ENCODE assay signal across 30 mouse cellular contexts in the genomic region with DNA sequence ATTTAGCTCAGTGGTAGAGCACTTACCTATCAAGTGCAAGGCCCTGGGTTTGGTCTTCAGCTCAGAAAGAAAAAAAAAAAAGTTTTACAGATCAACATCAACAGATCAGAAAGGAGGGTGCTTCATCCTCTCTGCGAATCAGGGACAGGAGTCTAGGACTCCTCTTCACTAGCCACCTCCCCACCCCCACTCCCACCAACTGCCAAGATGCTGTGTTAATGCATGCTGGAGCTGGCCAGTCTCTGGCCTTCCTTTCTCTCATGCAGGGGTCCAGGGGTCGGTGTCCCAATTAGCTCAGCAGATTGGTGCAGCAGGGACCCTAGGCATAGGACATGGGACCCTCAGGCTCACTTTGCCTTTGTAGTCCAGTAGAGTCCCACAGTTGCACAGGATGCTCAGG. TPM values are rescaled to one million over a fixed set of nuclear protein-coding genes. Genes with fewer than 3 reads are reported as not detected.
DNase-seq lines count a peak whose midpoint lies in the region; ATAC-seq and TF ChIP-seq lines count a peak whose summit lies in the region.
"Had no signal": no experiment of that assay in that cellular context is flagged by ENCODE, and none has a peak within 500 bp of the region (broad histone marks: within the 10 kb centered on the region; RNA-seq: fewer than 3 reads in every experiment).

No protein-coding gene starts in this region.

- 80% methylated on average over 2 of the region's 2 CpGs for WGBS in forebrain, embryonic 12.5 days
- 95% methylated on average over 2 of the region's 2 CpGs for WGBS in forebrain, embryonic 13.5 days
- 79% methylated on average over 2 of the region's 2 CpGs for WGBS in hindbrain, embryonic 10.5 days
- WGBS in hindbrain, postnatal 0 days, result 92% methylated on average over 2 of the region's 2 CpGs
- WGBS in embryonic facial prominence, embryonic 13.5 days, result 72% methylated on average over 2 of the region's 2 CpGs

- no peak for TF ChIP-seq CTCF in hindbrain, postnatal 0 days (IDR thresholded peaks at IDR 0.05; ENCODE audit: low read depth)
- no peak for TF ChIP-seq CTCF in E14TG2a.4 (conservative IDR thresholded peaks at IDR 0.05; ENCODE audit: low read length)

- no peak overlapping the region for H3K4me2 ChIP-seq in forebrain, embryonic 12.5 days
- no peak overlapping the region for H3K4me2 ChIP-seq in forebrain, embryonic 13.5 days
- H3K4me2 ChIP-seq in hindbrain, postnatal 0 days (ENCODE audit: low read depth, low read length), result no peak overlapping the region
- no peak overlapping the region for H3K4me2 ChIP-seq in embryonic facial prominence, embryonic 13.5 days
- H3K4me2 ChIP-seq: hindbrain, embryonic 14.5 days had no signal

- H3K9me3 ChIP-seq in forebrain, embryonic 12.5 days, result no peaks in the 10 kb centered on the region
- no peaks in the 10 kb centered on the region for H3K9me3 ChIP-seq in forebrain, embryonic 13.5 days (replicated peaks)
- H3K9me3 ChIP-seq in hindbrain, embryonic 10.5 days, result no peaks in the 10 kb centered on the region
- no peaks in the 10 kb centered on the region for H3K9me3 ChIP-seq in hindbrain, postnatal 0 days (ENCODE audit: low read length)
- H3K9me3 ChIP-seq in E14TG2a.4 (ENCODE audit: low read length), result no peaks in the 10 kb centered on the region
- no peaks in the 10 kb centered on the region for H3K9me3 ChIP-seq in embryonic facial prominence, embryonic 13.5 days
- H3K9me3 ChIP-seq: neural tube, embryonic 13.5 days had no signal

- no peaks in the 10 kb centered on the region for H3K27me3 ChIP-seq in forebrain, embryonic 12.5 days
- H3K27me3 ChIP-seq in forebrain, embryonic 13.5 days, result no peaks in the 10 kb centered on the region
- no peaks in the 10 kb centered on the region for H3K27me3 ChIP-seq in hindbrain, embryonic 10.5 days (ENCODE audit: insufficient read depth, poor library complexity, severe bottlenecking)
- H3K27me3 ChIP-seq in hindbrain, postnatal 0 days (ENCODE audit: insufficient read depth, low read length), result no peaks in the 10 kb centered on the region
- H3K27me3 ChIP-seq in E14TG2a.4 (ENCODE audit: insufficient read depth, low read length), result no peaks in the 10 kb centered on the region
- no peaks in the 10 kb centered on the region for H3K27me3 ChIP-seq in embryonic facial prominence, embryonic 13.5 days
- H3K27me3 ChIP-seq: CH12.LX; neural tube, embryonic 13.5 days had no signal

- H3K4me3 ChIP-seq in forebrain, embryonic 12.5 days (replicated peaks), result no peak overlapping the region
- no peak overlapping the region for H3K4me3 ChIP-seq in forebrain, embryonic 13.5 days
- H3K4me3 ChIP-seq in hindbrain, embryonic 10.5 days, result no peak overlapping the region
- H3K4me3 ChIP-seq in hindbrain, postnatal 0 days (ENCODE audit: low read length), result no peak overlapping the region
- peak overlapping the region; percentile 67; the same call in 1 of the 2 replicates for H3K4me3 ChIP-seq in E14TG2a.4 (replicated peaks; ENCODE audit: low read length)
- H3K4me3 ChIP-seq in embryonic facial prominence, embryonic 13.5 days, result no peak overlapping the region
- H3K4me3 ChIP-seq: heart, adult 2 months; neural tube, embryonic 13.5 days had no signal

- peaks cover 21% of the 10 kb centered on the region for H3K36me3 ChIP-seq in forebrain, embryonic 12.5 days (replicated peaks)
- H3K36me3 ChIP-seq in forebrain, embryonic 13.5 days (ENCODE audit: poor library complexity, severe bottlenecking), result peaks cover 17% of the 10 kb centered on the region
- peaks cover 28% of the 10 kb centered on the region for H3K36me3 ChIP-seq in hindbrain, embryonic 10.5 days
- peaks cover 9% of the 10 kb centered on the region; the same call in 1 of the 2 replicates for H3K36me3 ChIP-seq in hindbrain, postnatal 0 days (ENCODE audit: insufficient read depth, low read length)
- peaks cover 23% of the 10 kb centered on the region for H3K36me3 ChIP-seq in E14TG2a.4 (ENCODE audit: insufficient read depth, low read length)
- H3K36me3 ChIP-seq in embryonic facial prominence, embryonic 13.5 days, result peaks cover 31% of the 10 kb centered on the region

- ATAC-seq in forebrain, embryonic 12.5 days (ENCODE audit: low FRiP score), result no peak
- ATAC-seq in forebrain, embryonic 13.5 days, result no peak
- ATAC-seq in hindbrain, postnatal 0 days, result no peak
- ATAC-seq in embryonic facial prominence, embryonic 13.5 days (ENCODE audit: insufficient number of reproducible peaks, insufficient read depth, low FRiP score, low TSS enrichment, low read depth), result 0 out of 2 replicates have a peak, but pooled peaks have one; percentile 18

- H3K4me1 ChIP-seq in forebrain, embryonic 12.5 days, result peaks cover 24% of the 10 kb centered on the region
- peaks cover 22% of the 10 kb centered on the region for H3K4me1 ChIP-seq in forebrain, embryonic 13.5 days
- peaks cover 44% of the 10 kb centered on the region for H3K4me1 ChIP-seq in hindbrain, embryonic 10.5 days (replicated peaks)
- peaks cover 6% of the 10 kb centered on the region; the same call in 1 of the 2 replicates for H3K4me1 ChIP-seq in hindbrain, postnatal 0 days (ENCODE audit: insufficient read depth, low read length)
- peaks cover 62% of the 10 kb centered on the region for H3K4me1 ChIP-seq in E14TG2a.4 (replicated peaks; ENCODE audit: low read depth, low read length)
- peaks cover 14% of the 10 kb centered on the region for H3K4me1 ChIP-seq in embryonic facial prominence, embryonic 13.5 days

- no peak for DNase-seq in hindbrain, embryonic 10.5 days (ENCODE audit: low spot score)
- DNase-seq in hindbrain, postnatal 0 days (ENCODE audit: low spot score), result no peak
- DNase-seq in neural tube, embryonic 10.5 days (ENCODE audit: extremely low spot score, low spot score), result no peak
- DNase-seq: adrenal gland, adult 2 months; B cell, adult 2 months; cerebellum, adult 11 months; gastrocnemius, postnatal 36 days; heart, adult 2 months; heart, postnatal 14 days; kidney, adult 2 months; lung, postnatal 4 days; retina, postnatal 1 day; right cerebral cortex, postnatal 25 days; spleen, adult 18-20 months had no signal

- H3K9ac ChIP-seq in forebrain, embryonic 12.5 days, result no peak overlapping the region
- no peak overlapping the region for H3K9ac ChIP-seq in forebrain, embryonic 13.5 days
- no peak overlapping the region for H3K9ac ChIP-seq in hindbrain, postnatal 0 days (replicated peaks; ENCODE audit: low read length)
- no peak overlapping the region for H3K9ac ChIP-seq in embryonic facial prominence, embryonic 13.5 days

- H3K27ac ChIP-seq in forebrain, embryonic 12.5 days, result peak overlapping the region; percentile 80
- H3K27ac ChIP-seq in forebrain, embryonic 13.5 days, result no peak overlapping the region
- peak overlapping the region; percentile 88 for H3K27ac ChIP-seq in hindbrain, embryonic 10.5 days
- H3K27ac ChIP-seq in hindbrain, postnatal 0 days, result no peak overlapping the region
- H3K27ac ChIP-seq in embryonic facial prominence, embryonic 13.5 days, result no peak overlapping the region
- H3K27ac ChIP-seq: heart, adult 2 months; kidney, postnatal 0 days had no signal

RNA-seq across cellular contexts. Expression of a gene that starts 12.4 kb away (rescaled TPM):
- polyA plus RNA-seq in forebrain, embryonic 12.5 days (2016; fragmentation: Nextera tagmentation; extraction: Ambion mirVana), result 42.0 and 42.5 TPM in 2 replicates
- 44.0 and 45.5 TPM in 2 replicates for polyA plus RNA-seq in forebrain, embryonic 13.5 days (2015; fragmentation: Nextera tagmentation; extraction: Ambion mirVana)
- polyA plus RNA-seq in hindbrain, embryonic 10.5 days (2016; fragmentation: Nextera tagmentation; extraction: Ambion mirVana), result 55.5 and 57.8 TPM in 2 replicates
- 44.0 and 52.4 TPM in 2 replicates for total RNA-seq in hindbrain, postnatal 0 days (2014; rRNA removed)
- polyA plus RNA-seq in hindbrain, postnatal 0 days (2015; fragmentation: Nextera tagmentation; extraction: Ambion mirVana), result 28.4 and 31.9 TPM in 2 replicates
- 38.3 and 42.3 TPM in 2 replicates for polyA plus RNA-seq in embryonic facial prominence, embryonic 13.5 days (2015; fragmentation: Nextera tagmentation; extraction: Ambion mirVana)

RNA-seq across cellular contexts. Expression of a gene that starts 13.0 kb away (rescaled TPM):
- polyA plus RNA-seq in forebrain, embryonic 12.5 days (2016; fragmentation: Nextera tagmentation; extraction: Ambion mirVana), result 0.20 and 0.36 TPM in 2 replicates
- 0.18 and 0.19 TPM in 2 replicates for polyA plus RNA-seq in forebrain, embryonic 13.5 days (2015; fragmentation: Nextera tagmentation; extraction: Ambion mirVana)
- polyA plus RNA-seq in hindbrain, embryonic 10.5 days (2016; fragmentation: Nextera tagmentation; extraction: Ambion mirVana), result 0.17 and 0.29 TPM in 2 replicates
- total RNA-seq in hindbrain, postnatal 0 days (2014; rRNA removed), result 0.26 and 4.4 TPM in 2 replicates
- not detected in 2 replicates for polyA plus RNA-seq in hindbrain, postnatal 0 days (2015; fragmentation: Nextera tagmentation; extraction: Ambion mirVana)
- polyA plus RNA-seq in embryonic facial prominence, embryonic 13.5 days (2015; fragmentation: Nextera tagmentation; extraction: Ambion mirVana), result 0.89 and 1.1 TPM in 2 replicates
- total RNA-seq: CH12.LX; common myeloid progenitor, adult 5-6 weeks; MEL had no signal
- polyA plus RNA-seq: hindbrain, embryonic 14.5 days; intestine, embryonic 14.5 days; testis, adult 2 months had no signal

RNA-seq across cellular contexts. Expression of a gene that starts 15.7 kb away (rescaled TPM):
- polyA plus RNA-seq in forebrain, embryonic 12.5 days (2016; fragmentation: Nextera tagmentation; extraction: Ambion mirVana), result 0.17 TPM in 1 of 2 replicates, not detected in the other
- 0.35 TPM in 1 of 2 replicates, not detected in the other for polyA plus RNA-seq in forebrain, embryonic 13.5 days (2015; fragmentation: Nextera tagmentation; extraction: Ambion mirVana)
- 0.65 and 1.2 TPM in 2 replicates for polyA plus RNA-seq in hindbrain, embryonic 10.5 days (2016; fragmentation: Nextera tagmentation; extraction: Ambion mirVana)
- total RNA-seq in hindbrain, postnatal 0 days (2014; rRNA removed), result 1.2 and 5.4 TPM in 2 replicates
- 5.4 and 5.5 TPM in 2 replicates for polyA plus RNA-seq in hindbrain, postnatal 0 days (2015; fragmentation: Nextera tagmentation; extraction: Ambion mirVana)
- polyA plus RNA-seq in embryonic facial prominence, embryonic 13.5 days (2015; fragmentation: Nextera tagmentation; extraction: Ambion mirVana), result 0.45 and 1.3 TPM in 2 replicates
- total RNA-seq: CH12.LX; common myeloid progenitor, adult 5-6 weeks; layer of hippocampus, postnatal 10 days; liver, adult 2 months; MEL had no signal
- polyA plus RNA-seq: intestine, embryonic 14.5 days; kidney, adult 2 months; large intestine, adult 2 months; liver, adult 2 months; urinary bladder, adult 2 months had no signal

RNA-seq across cellular contexts. Expression of a gene that starts 22.4 kb away (rescaled TPM):
- polyA plus RNA-seq in forebrain, embryonic 12.5 days (2016; fragmentation: Nextera tagmentation; extraction: Ambion mirVana), result 3.0 and 3.1 TPM in 2 replicates
- polyA plus RNA-seq in forebrain, embryonic 13.5 days (2015; fragmentation: Nextera tagmentation; extraction: Ambion mirVana), result 14.6 and 20.0 TPM in 2 replicates
- polyA plus RNA-seq in hindbrain, embryonic 10.5 days (2016; fragmentation: Nextera tagmentation; extraction: Ambion mirVana), result 1.0 and 1.3 TPM in 2 replicates
- total RNA-seq in hindbrain, postnatal 0 days (2014; rRNA removed), result 1.3 and 3.5 TPM in 2 replicates
- polyA plus RNA-seq in hindbrain, postnatal 0 days (2015; fragmentation: Nextera tagmentation; extraction: Ambion mirVana), result 18.0 and 19.1 TPM in 2 replicates
- 1.2 and 2.0 TPM in 2 replicates for polyA plus RNA-seq in embryonic facial prominence, embryonic 13.5 days (2015; fragmentation: Nextera tagmentation; extraction: Ambion mirVana)
- total RNA-seq: common myeloid progenitor, adult 5-6 weeks; gastrocnemius, postnatal 36 days had no signal

RNA-seq across cellular contexts. Expression of a gene that starts 29.7 kb away (rescaled TPM):
- polyA plus RNA-seq in forebrain, embryonic 12.5 days (2016; fragmentation: Nextera tagmentation; extraction: Ambion mirVana), result 7.7 and 8.3 TPM in 2 replicates
- polyA plus RNA-seq in forebrain, embryonic 13.5 days (2015; fragmentation: Nextera tagmentation; extraction: Ambion mirVana), result 6.7 and 9.2 TPM in 2 replicates
- 9.3 and 9.8 TPM in 2 replicates for polyA plus RNA-seq in hindbrain, embryonic 10.5 days (2016; fragmentation: Nextera tagmentation; extraction: Ambion mirVana)
- total RNA-seq in hindbrain, postnatal 0 days (2014; rRNA removed), result 10.6 and 12.0 TPM in 2 replicates
- polyA plus RNA-seq in hindbrain, postnatal 0 days (2015; fragmentation: Nextera tagmentation; extraction: Ambion mirVana), result 7.8 and 9.2 TPM in 2 replicates
- polyA plus RNA-seq in embryonic facial prominence, embryonic 13.5 days (2015; fragmentation: Nextera tagmentation; extraction: Ambion mirVana), result 10.9 and 11.3 TPM in 2 replicates

Comparison
In these comparisons a context has a peak if more than half of its experiments do, and no peak if none do; other contexts are left out.
1. H3K27ac ChIP-seq: peak in forebrain, embryonic 12.5 days (single experiment) and hindbrain, embryonic 10.5 days (single experiment); none in forebrain, embryonic 13.5 days (single experiment), hindbrain, postnatal 0 days (single experiment) and embryonic facial prominence, embryonic 13.5 days (single experiment).